Mouse (Mus musculus) myocyte (in vitro differentiated cells): ENCODE data around the gene Pde4d. TPM values are rescaled to one million over a fixed set of nuclear protein-coding genes. Genes with fewer than 3 reads are reported as not detected.
A peak's percentile ranks its signal among the peaks of the same experiment; 100 is the strongest.

ENCODE experiments used
- H3K27me3 ChIP-seq: one replicate; pipeline ENCODE4 v1.6.1; 2011; ENCODE audit not compliant: control insufficient read depth, insufficient read depth, insufficient read length
- H3K36me3 ChIP-seq: one replicate; pipeline ENCODE4 v1.6.1; 2011; ENCODE audit not compliant: control insufficient read depth, insufficient read depth
- H3K4me2 ChIP-seq: one replicate; pipeline ENCODE4 v1.6.1; 2011; ENCODE audit warnings: low read depth, control low read depth
- H3K4me3 ChIP-seq: one replicate; pipeline ENCODE4 v1.5.1; 2011; ENCODE audit warnings: mild to moderate bottlenecking, control low read depth, moderate library complexity
- H3K79me2 ChIP-seq: one replicate; pipeline ENCODE4 v1.6.1; 2011; ENCODE audit not compliant: control insufficient read depth, insufficient read depth
- H3ac ChIP-seq: one replicate; pipeline ENCODE4 v1.6.1; 2011; ENCODE audit not compliant: control insufficient read depth, insufficient read length
- CEBPB ChIP-seq: IDR thresholded peaks from 2 replicates; pipeline ENCODE4 v1.6.1; 2011; ENCODE audit warnings: mild to moderate bottlenecking, moderate library complexity; ENCODE audit not compliant: poor library complexity, insufficient read depth, severe bottlenecking
- E2F4 ChIP-seq: IDR thresholded peaks from one replicate; pipeline ENCODE4 v1.6.1; 2011; ENCODE audit warnings: mild to moderate bottlenecking, control low read depth, moderate library complexity; ENCODE audit not compliant: insufficient read depth
- MAX ChIP-seq: IDR thresholded peaks from one replicate; pipeline ENCODE4 v1.6.1; 2011; ENCODE audit warnings: low read depth, mild to moderate bottlenecking, control low read depth
- MYOD1 ChIP-seq, 3 experiments: IDR thresholded peaks; one replicate each; pipeline ENCODE4 v1.6.1; 2011; ENCODE audit warnings: control low read depth in 2 of 3, low read depth in 2 of 3, mild to moderate bottlenecking in 2 of 3, moderate library complexity in 1 of 3; ENCODE audit not compliant: insufficient read length in 2 of 3, control insufficient read depth in 1 of 3
- MYOG ChIP-seq, 3 experiments: IDR thresholded peaks; one replicate each; pipeline ENCODE4 v1.6.1; 2011; ENCODE audit warnings: control low read depth in 2 of 3, low read depth in 2 of 3, mild to moderate bottlenecking in 2 of 3; ENCODE audit not compliant: insufficient read length in 2 of 3, control insufficient read depth in 1 of 3, insufficient read depth in 1 of 3
- POLR2A ChIP-seq: IDR thresholded peaks from one replicate; pipeline ENCODE4 v1.6.1; 2011; ENCODE audit warnings: low read depth, mild to moderate bottlenecking, control low read depth, moderate library complexity; ENCODE audit not compliant: insufficient read length
- POLR2AphosphoS2 ChIP-seq: IDR thresholded peaks from one replicate; pipeline ENCODE4 v1.6.1; 2011; ENCODE audit warnings: low read depth, control low read depth; ENCODE audit not compliant: insufficient read length
- REST ChIP-seq: IDR thresholded peaks from one replicate; pipeline ENCODE4 v1.6.1; 2011; ENCODE audit warnings: mild to moderate bottlenecking, control low read depth, moderate library complexity; ENCODE audit not compliant: insufficient read depth, insufficient read length
- SRF ChIP-seq: IDR thresholded peaks from one replicate; pipeline ENCODE4 v1.6.1; 2011; ENCODE audit warnings: low read depth; ENCODE audit not compliant: control insufficient read depth, insufficient read length
- TCF12 ChIP-seq: IDR thresholded peaks from one replicate; pipeline ENCODE4 v1.6.1; 2011; ENCODE audit warnings: mild to moderate bottlenecking, control low read depth; ENCODE audit not compliant: poor library complexity, insufficient read depth, severe bottlenecking
- TCF3 ChIP-seq: IDR thresholded peaks from one replicate; pipeline ENCODE4 v1.6.1; 2011; ENCODE audit warnings: low read depth, control low read depth; ENCODE audit not compliant: insufficient read length
- USF1 ChIP-seq: IDR thresholded peaks from one replicate; pipeline ENCODE4 v1.6.1; 2011; ENCODE audit warnings: low read depth, mild to moderate bottlenecking, control low read depth, moderate library complexity
- polyA plus RNA-seq: library from polyadenylated mRNA; unstranded; fragments of >200 nt; fragmentation: generic; extraction: Trizol; gene quantifications from one replicate; pipeline ENCODE4 v1.2.1, GENCODE M21; 2012; ENCODE audit warnings: missing spikeins

Gene Pde4d
- polyA plus RNA-seq, 1 experiment, result 8.2 TPM

DNA sequence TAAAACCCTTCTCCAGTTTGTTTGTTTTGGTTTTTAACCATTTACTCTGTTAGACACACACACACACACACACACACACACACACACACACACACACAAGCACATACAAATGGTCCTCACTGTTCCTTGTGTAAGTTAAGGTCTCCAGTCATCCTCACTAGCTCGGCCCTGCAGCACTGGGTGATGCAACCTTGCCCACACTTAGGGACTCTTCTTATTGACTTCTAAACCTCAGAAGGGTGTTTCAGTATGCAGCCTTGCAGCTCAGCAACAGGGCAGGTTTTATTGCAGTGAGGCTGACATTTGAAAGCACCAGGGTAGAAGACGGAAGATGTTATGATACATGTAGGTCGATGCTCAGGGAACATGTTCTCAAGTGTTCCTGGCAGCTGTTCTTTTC, 1379.7 kb downstream of the Pde4d start:
- Histone ChIP-seq H3ac (no peak overlapping the region), H3K79me2 (peaks cover 8% of the 10 kb centered on the region), H3K27me3 (no peaks in the 10 kb centered on the region), H3K36me3 (peaks cover 5% of the 10 kb centered on the region), H3K4me3 (no peak overlapping the region), H3K4me2 (no peak overlapping the region)
- no peak for TF ChIP-seq MYOD1 (IDR thresholded peaks at IDR 0.05; ENCODE audit: control insufficient read depth in 1 of 3, insufficient read length in 2 of 3, low read depth in 2 of 3)
- TF ChIP-seq REST, result no peak
- TF ChIP-seq USF1, result no peak
- TF ChIP-seq TCF12, result no peak
- peak; percentile 89 for TF ChIP-seq CEBPB
- no peak for TF ChIP-seq POLR2AphosphoS2

DNA sequence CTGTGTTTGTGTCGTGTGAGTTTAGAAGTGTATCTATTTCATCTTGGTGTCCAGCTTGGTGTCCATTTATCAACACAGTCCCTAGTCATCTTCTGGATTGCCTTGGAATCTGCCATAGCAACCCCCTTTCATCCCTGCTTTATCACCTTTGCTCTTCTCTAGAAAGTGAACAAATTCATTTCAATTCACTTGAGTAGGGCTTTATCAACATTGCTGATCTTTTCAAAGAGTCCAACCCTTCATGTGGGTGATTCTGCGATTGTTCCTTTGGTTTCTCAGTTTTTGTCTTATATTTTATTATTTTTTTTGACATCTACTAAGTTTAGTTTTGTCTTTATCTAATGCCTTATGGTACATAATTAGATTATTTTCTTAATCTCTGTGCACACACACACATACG, 1385.2 kb downstream of the Pde4d start:
- no peak for TF ChIP-seq MYOG (IDR thresholded peaks at IDR 0.05; ENCODE audit: control insufficient read depth in 1 of 3, insufficient read depth in 1 of 3, insufficient read length in 2 of 3, low read depth in 2 of 3)
- TF ChIP-seq POLR2A, result no peak
- no peak for TF ChIP-seq REST
- TF ChIP-seq USF1, result no peak
- TF ChIP-seq POLR2AphosphoS2, result no peak
- TF ChIP-seq TCF3, result no peak
- TF ChIP-seq SRF, result no peak
- no peak for TF ChIP-seq E2F4
- TF ChIP-seq CEBPB, result no peak
- peaks cover 13% of the 10 kb centered on the region for H3K79me2 ChIP-seq
- peaks cover 5% of the 10 kb centered on the region for H3K36me3 ChIP-seq
- no peak overlapping the region for H3K4me2 ChIP-seq
- no peak overlapping the region for H3K4me3 ChIP-seq
- no peaks in the 10 kb centered on the region for H3K27me3 ChIP-seq
- no peak overlapping the region for H3ac ChIP-seq

DNA sequence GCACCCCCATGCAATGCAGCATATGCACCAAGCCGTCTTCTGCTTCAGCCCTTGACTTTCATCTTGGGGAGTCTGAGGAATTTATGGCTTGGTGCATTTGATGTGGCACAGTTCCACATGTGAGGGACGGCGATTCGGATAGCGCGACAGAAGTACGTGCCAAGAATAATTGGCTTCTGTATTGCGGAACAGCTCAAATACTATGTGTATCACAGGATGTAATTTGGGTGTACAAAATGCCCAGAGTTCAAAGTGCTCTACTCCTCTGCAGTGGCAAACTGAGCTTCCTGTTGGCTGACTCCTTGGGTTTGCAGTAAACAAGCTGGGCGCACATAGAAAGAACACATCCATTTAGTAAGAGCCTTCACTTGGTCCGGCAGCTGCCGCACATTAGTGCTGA, 1387.7 kb downstream of the Pde4d start:
- Histone ChIP-seq H3K4me3 (no peak overlapping the region), H3K36me3 (no peaks in the 10 kb centered on the region), H3K27me3 (no peaks in the 10 kb centered on the region), H3K4me2 (no peak overlapping the region), H3ac (no peak overlapping the region), H3K79me2 (peaks cover 13% of the 10 kb centered on the region)
- no peak for TF ChIP-seq USF1
- no peak for TF ChIP-seq E2F4
- TF ChIP-seq CEBPB, result no peak

DNA sequence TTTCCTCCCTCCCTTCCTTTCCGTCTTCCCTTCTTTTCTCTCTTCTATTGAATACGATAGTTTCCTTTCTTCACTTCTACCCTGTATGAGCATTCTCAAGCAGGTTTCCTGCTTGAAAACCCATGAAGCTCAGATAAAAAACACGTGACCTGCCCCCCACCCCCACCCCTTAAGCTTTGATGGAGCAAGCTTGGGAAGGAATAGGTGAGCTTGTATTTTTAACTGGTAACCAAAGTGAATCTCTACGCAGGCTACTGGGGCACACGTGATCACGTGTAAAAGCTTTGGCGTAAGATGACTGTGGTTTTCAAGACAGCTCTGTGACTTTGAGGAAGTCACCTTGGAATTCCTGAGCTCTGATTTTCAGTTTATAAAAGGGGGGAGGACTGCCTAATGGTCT, 1388.2 kb downstream of the Pde4d start:
- TF ChIP-seq MYOD1 (IDR thresholded peaks at IDR 0.05; ENCODE audit: control insufficient read depth in 1 of 3, insufficient read length in 2 of 3, low read depth in 2 of 3), result no peak
- no peak for TF ChIP-seq POLR2AphosphoS2
- Histone ChIP-seq H3K4me2 (no peak overlapping the region), H3K36me3 (no peaks in the 10 kb centered on the region), H3K4me3 (no peak overlapping the region), H3K27me3 (no peaks in the 10 kb centered on the region), H3K79me2 (peaks cover 13% of the 10 kb centered on the region), H3ac (no peak overlapping the region)

DNA sequence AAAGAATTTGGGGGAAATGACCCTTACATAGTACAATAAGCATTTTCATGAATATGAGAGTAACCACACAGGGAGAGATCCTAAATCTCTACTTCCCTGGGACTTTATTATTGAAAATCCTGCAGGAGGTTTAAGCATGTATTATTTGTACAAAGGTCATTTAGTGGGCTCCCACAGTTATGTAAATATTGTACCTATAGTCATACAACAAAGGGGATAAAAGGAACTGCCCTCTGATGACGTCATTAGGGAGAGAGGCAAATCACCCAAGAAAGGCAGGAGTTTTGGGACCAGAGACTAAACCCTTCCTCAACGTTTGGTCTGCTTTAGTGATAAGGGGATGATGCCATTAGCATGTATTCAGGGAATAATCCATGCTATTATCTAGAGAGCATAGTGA, 1390.5 kb downstream of the Pde4d start:
- no peak overlapping the region for H3K4me2 ChIP-seq
- no peaks in the 10 kb centered on the region for H3K36me3 ChIP-seq
- no peak overlapping the region for H3K4me3 ChIP-seq
- H3K27me3 ChIP-seq, result no peaks in the 10 kb centered on the region
- no peak overlapping the region for H3ac ChIP-seq
- H3K79me2 ChIP-seq, result peaks cover 13% of the 10 kb centered on the region
- TF ChIP-seq SRF (no peak), TCF3 (no peak), USF1 (no peak), MYOG (IDR thresholded peaks at IDR 0.05; ENCODE audit: control insufficient read depth in 1 of 3, insufficient read depth in 1 of 3, insufficient read length in 2 of 3, low read depth in 2 of 3) (no peak), MAX (no peak), CEBPB (no peak), REST (no peak), E2F4 (no peak), TCF12 (no peak), MYOD1 (IDR thresholded peaks at IDR 0.05; ENCODE audit: control insufficient read depth in 1 of 3, insufficient read length in 2 of 3, low read depth in 2 of 3) (no peak), POLR2AphosphoS2 (no peak), POLR2A (no peak)
